Mouse (Mus musculus) liver, adult 2 months (tissue): ENCODE measurements around the gene E330021D16Rik.

Experiments used
- CTCF ChIP-seq: fragments of 200-500 bp; IDR thresholded peaks from 2 replicates; pipeline ENCODE4 v1.5.1; 2011; ENCODE audit warnings: low read depth, low read length, control low read depth
- POLR2A ChIP-seq: fragments of 200-500 bp; IDR thresholded peaks from 2 replicates; pipeline ENCODE4 v1.6.1; 2011; ENCODE audit warnings: low read length, control low read depth; ENCODE audit not compliant: insufficient read depth; ENCODE audit errors: extremely low read depth

- TF ChIP-seq CTCF (no peak), POLR2A (no peak)
Observed at GRCm38 (mm10) chr6:136429441-136429840, 14.1 kb upstream of the E330021D16Rik start.
